In the genomic region with DNA sequence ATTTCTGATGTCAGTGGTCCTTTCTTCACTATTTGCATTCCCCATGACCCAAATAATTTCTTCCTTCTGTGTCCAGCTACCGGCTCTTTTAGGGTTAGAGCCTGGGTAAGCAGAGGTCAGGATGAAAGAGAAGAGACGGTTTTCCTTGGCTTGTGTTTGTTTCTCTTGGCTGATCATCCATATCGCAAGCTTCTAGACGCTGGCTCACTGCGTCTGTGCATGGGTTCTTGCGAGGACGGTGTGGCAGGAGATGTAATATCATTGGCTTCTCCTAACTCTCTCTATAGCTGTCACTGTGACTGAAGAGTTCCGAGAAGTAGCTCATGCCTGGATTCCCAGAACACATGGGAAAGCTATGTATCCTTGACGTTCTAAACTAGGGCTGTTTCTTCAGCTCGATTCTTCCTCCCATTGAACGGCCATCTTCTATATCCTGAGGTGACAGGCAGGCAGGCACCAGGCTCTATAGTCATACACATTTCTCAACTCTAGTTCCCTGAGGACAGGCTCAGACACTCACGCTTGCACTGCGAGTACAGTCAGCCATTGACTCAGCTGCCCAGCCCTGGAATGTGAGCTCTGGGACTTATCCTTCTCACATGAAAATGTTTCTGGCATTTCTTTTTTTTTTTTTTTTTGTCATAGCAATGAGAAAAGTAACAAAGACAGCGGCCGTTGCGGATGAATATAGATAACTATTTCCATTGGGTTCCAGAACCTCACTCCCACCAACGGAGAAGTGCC, we compare ENCODE assay signal across 13 mouse cellular contexts.
DNase-seq lines count a peak whose midpoint lies in the region; ATAC-seq and TF ChIP-seq lines count a peak whose summit lies in the region.
"Had no signal": no experiment of that assay in that cellular context is flagged by ENCODE, and none has a peak within 500 bp of the region (broad histone marks: within the 10 kb centered on the region; RNA-seq: fewer than 3 reads in every experiment).

No protein-coding gene starts in this region.

- no peak for ATAC-seq in heart, embryonic 14.5 days (ENCODE audit: insufficient number of reproducible peaks, insufficient read depth, low FRiP score, low read depth)
- peak; percentile 48 for ATAC-seq in kidney, postnatal 0 days (replicated peaks; ENCODE audit: low FRiP score, low read depth)
- ATAC-seq in midbrain, embryonic 16.5 days: no peak

- 63% methylated on average over 17 of the region's 17 CpGs for WGBS in heart, embryonic 14.5 days
- WGBS in kidney, postnatal 0 days: 41% methylated on average over 17 of the region's 17 CpGs
- 66% methylated on average over 17 of the region's 17 CpGs for WGBS in midbrain, embryonic 16.5 days

- peaks cover 10 to 16% of the 10 kb centered on the region in 2 experiments for H3K4me1 ChIP-seq in heart, embryonic 14.5 days (ENCODE audit: control insufficient read depth in 2 of 2, insufficient read depth in 2 of 2, low read length in 2 of 2)
- 0 out of 2 replicates have a peak, but pooled peaks cover 3% of the 10 kb centered on the region for H3K4me1 ChIP-seq in kidney, postnatal 0 days (replicated peaks; ENCODE audit: insufficient read depth, low read length)
- no peaks in the 10 kb centered on the region for H3K4me1 ChIP-seq in midbrain, embryonic 16.5 days (ENCODE audit: control insufficient read depth, insufficient read depth, low read length)
- H3K4me1 ChIP-seq: midbrain, embryonic 12.5 days had no signal

- H3K36me3 ChIP-seq in heart, embryonic 14.5 days (ENCODE audit: control insufficient read depth, insufficient read depth, low read length): no peaks in the 10 kb centered on the region
- H3K36me3 ChIP-seq in kidney, postnatal 0 days (ENCODE audit: insufficient read depth, low read length): no peaks in the 10 kb centered on the region
- H3K36me3 ChIP-seq in midbrain, embryonic 16.5 days (ENCODE audit: control insufficient read depth, insufficient read depth, low read length): no peaks in the 10 kb centered on the region
- H3K36me3 ChIP-seq: limb, embryonic 15.5 days; midbrain, embryonic 12.5 days had no signal

- H3K9ac ChIP-seq in heart, embryonic 14.5 days (ENCODE audit: low read length): no peak overlapping the region
- H3K9ac ChIP-seq in kidney, postnatal 0 days (ENCODE audit: low read depth, low read length): no peak overlapping the region
- H3K9ac ChIP-seq in midbrain, embryonic 16.5 days (ENCODE audit: low read depth, low read length): no peak overlapping the region
- H3K9ac ChIP-seq: limb, embryonic 15.5 days; midbrain, embryonic 12.5 days had no signal

- H3K4me2 ChIP-seq in heart, embryonic 14.5 days (ENCODE audit: low read length): peak overlapping the region; percentile 51
- no peak overlapping the region for H3K4me2 ChIP-seq in kidney, postnatal 0 days (ENCODE audit: low read length)
- H3K4me2 ChIP-seq in midbrain, embryonic 16.5 days (ENCODE audit: low read length): no peak overlapping the region
- H3K4me2 ChIP-seq: limb, embryonic 15.5 days; midbrain, embryonic 12.5 days had no signal

- H3K9me3 ChIP-seq in heart, embryonic 14.5 days (ENCODE audit: control insufficient read depth, low read length): no peaks in the 10 kb centered on the region
- H3K9me3 ChIP-seq in kidney, postnatal 0 days (replicated peaks; ENCODE audit: low read length): no peaks in the 10 kb centered on the region
- H3K9me3 ChIP-seq in midbrain, embryonic 16.5 days (replicated peaks; ENCODE audit: control insufficient read depth, low read length, poor library complexity, severe bottlenecking): no peaks in the 10 kb centered on the region
- H3K9me3 ChIP-seq: limb, embryonic 15.5 days; midbrain, embryonic 12.5 days had no signal

- no peak overlapping the region for H3K4me3 ChIP-seq in heart, embryonic 14.5 days (ENCODE audit: control insufficient read depth in 1 of 2, insufficient read depth in 1 of 2, low read depth in 1 of 2, low read length in 2 of 2)
- no peak overlapping the region for H3K4me3 ChIP-seq in kidney, postnatal 0 days (replicated peaks; ENCODE audit: low read depth, low read length)
- no peak overlapping the region for H3K4me3 ChIP-seq in midbrain, embryonic 16.5 days (ENCODE audit: low read depth, low read length)
- H3K4me3 ChIP-seq: limb, embryonic 15.5 days; midbrain, embryonic 12.5 days had no signal

- no peak for TF ChIP-seq CTCF in kidney, postnatal 0 days (IDR thresholded peaks at IDR 0.05; ENCODE audit: low read depth)

- no peaks in the 10 kb centered on the region for H3K27me3 ChIP-seq in heart, embryonic 14.5 days (ENCODE audit: control insufficient read depth, insufficient read depth, low read length)
- H3K27me3 ChIP-seq in kidney, postnatal 0 days (ENCODE audit: insufficient read depth, low read length): no peaks in the 10 kb centered on the region
- no peaks in the 10 kb centered on the region for H3K27me3 ChIP-seq in midbrain, embryonic 16.5 days (ENCODE audit: control insufficient read depth, insufficient read depth, low read depth, low read length)
- H3K27me3 ChIP-seq: CH12.LX; limb, embryonic 15.5 days; midbrain, embryonic 12.5 days had no signal

- peak overlapping the region; percentile 70 to 72; a peak in 3 of 4 replicates for H3K27ac ChIP-seq in heart, embryonic 14.5 days (replicated peaks in 1 of 2; ENCODE audit: control insufficient read depth in 1 of 2, insufficient read depth in 1 of 2, low read depth in 2 of 2, low read length in 2 of 2)
- peak overlapping the region; percentile 42 for H3K27ac ChIP-seq in kidney, postnatal 0 days
- H3K27ac ChIP-seq in midbrain, embryonic 16.5 days (ENCODE audit: low read length): no peak overlapping the region
- H3K27ac ChIP-seq: limb, embryonic 15.5 days; midbrain, embryonic 12.5 days had no signal

- intact Hi-C loops in heart, postnatal 25 days (cut with DNase I): no loop called here

- DNase-seq in heart, adult 18-20 months: peak; percentile 32 to 42
- DNase-seq in heart, postnatal 25 days (ENCODE audit: low spot score): no peak
- peak; percentile 11 to 17 for DNase-seq in adrenal gland, postnatal 36 days
- DNase-seq in kidney, postnatal 0 days (ENCODE audit: low spot score): peak; percentile 74
- DNase-seq in thymus, postnatal 25 days: no peak
- DNase-seq in T-cell, adult 2 months (ENCODE audit: low spot score): no peak
- DNase-seq: cerebellum, adult 18-20 months; thymus, postnatal 4 days had no signal

Comparison
In these comparisons a context has a peak if more than half of its experiments do, and no peak if none do; other contexts are left out.
1. DNase-seq: peak in heart, adult 18-20 months (2 of 2), adrenal gland, postnatal 36 days (2 of 2) and kidney, postnatal 0 days (single experiment); none in heart, postnatal 25 days (single experiment), thymus, postnatal 25 days (single experiment) and T-cell, adult 2 months (single experiment).